Mouse (Mus musculus) kidney, postnatal 0 days (tissue): ENCODE measurements at regions not wholly inside any gene's neighbourhood (a gene's known extent, or its start where the extent isn't known, plus 50 kb on each side); places are given as distances from the start of the nearest gene placed in this dataset.

Experiments used
- ATAC-seq: fragments of 200-750 bp; cut with Nextera tagmentation; replicated peaks from 2 replicates; pipeline ENCODE4 v1.8.0; 2017; ENCODE audit warnings: low read depth, moderate number of reproducible peaks, moderate TSS enrichment, moderate library complexity; ENCODE audit not compliant: low FRiP score
- DNase-seq: peaks from one replicate; pipeline ENCODE4 v3.0.0-alpha.2; 2016; ENCODE audit warnings: low spot score
- H3K27ac ChIP-seq: fragments of 300-500 bp; sonication (generic); 2 replicates; pipeline ENCODE4 v1.5.1; 2014; ENCODE audit warnings: mild to moderate bottlenecking
- H3K27me3 ChIP-seq: fragments of 300-500 bp; sonication (generic); 2 replicates; pipeline ENCODE4 v1.6.1; 2014; ENCODE audit warnings: low read length, mixed read lengths; ENCODE audit not compliant: insufficient read depth
- H3K36me3 ChIP-seq: fragments of 300-500 bp; sonication (generic); 2 replicates; pipeline ENCODE4 v1.6.1; 2014; ENCODE audit warnings: low read length, mixed read lengths; ENCODE audit not compliant: insufficient read depth
- H3K4me1 ChIP-seq: fragments of 300-500 bp; sonication (generic); replicated peaks from 2 replicates; pipeline ENCODE4 v1.6.1; 2014; ENCODE audit warnings: antibody characterized with exemption, low read length, mixed read lengths; ENCODE audit not compliant: insufficient read depth
- H3K4me2 ChIP-seq: fragments of 300-500 bp; sonication (generic); 2 replicates; pipeline ENCODE4 v1.6.1; 2014; ENCODE audit warnings: mild to moderate bottlenecking, low read length, moderate library complexity, mixed read lengths
- H3K4me3 ChIP-seq: fragments of 300-500 bp; sonication (generic); replicated peaks from 2 replicates; pipeline ENCODE4 v1.5.1; 2014; ENCODE audit warnings: low read depth, low read length
- H3K9ac ChIP-seq: fragments of 300-500 bp; sonication (generic); 2 replicates; pipeline ENCODE4 v1.6.1; 2014; ENCODE audit warnings: low read depth, low read length
- H3K9me3 ChIP-seq: fragments of 300-500 bp; sonication (generic); replicated peaks from 2 replicates; pipeline ENCODE4 v1.6.1; 2016; ENCODE audit warnings: low read length, inconsistent platforms, mixed read lengths
- CTCF ChIP-seq: IDR thresholded peaks from 2 replicates; pipeline ENCODE4 v1.5.1; 2016; ENCODE audit warnings: antibody characterized with exemption, low read depth, mild to moderate bottlenecking, moderate library complexity
- WGBS: fragments of 180-500 bp; shearing (Covaris S2); extraction: QIAGEN DNeasy Blood & Tissue Kit; methylation state at CpG from one replicate; pipeline ENCODE4 v1.1.7; 2014; 5-methylcytosine and 5-hydroxymethylcytosine counted together

DNA sequence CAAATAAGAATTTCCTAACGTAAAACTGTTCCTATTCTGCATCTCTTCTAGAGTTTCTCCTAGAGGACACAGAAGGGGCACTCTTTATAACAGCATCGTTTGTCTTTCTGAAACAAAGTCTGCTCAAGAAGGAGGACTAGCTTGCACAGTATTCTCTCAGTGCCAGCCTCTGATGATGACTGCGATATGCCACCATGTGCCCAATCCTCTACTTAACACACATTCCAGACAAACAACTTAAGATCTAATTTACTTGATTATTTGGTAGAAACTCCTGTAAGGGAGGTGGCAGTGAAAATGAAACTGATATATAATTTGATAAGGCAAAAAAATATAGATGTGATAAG is 139.9 kb downstream of the Klf6 start:
- H3K36me3 ChIP-seq = no peaks in the 10 kb centered on the region
- no peak overlapping the region for H3K4me2 ChIP-seq
- H3K4me3 ChIP-seq = no peak overlapping the region
- WGBS = 50% methylated on average over 3 of the region's 3 CpGs
- no peaks in the 10 kb centered on the region for H3K27me3 ChIP-seq
- no peak for TF ChIP-seq CTCF
- H3K4me1 ChIP-seq = no peaks in the 10 kb centered on the region
- no peaks in the 10 kb centered on the region for H3K9me3 ChIP-seq
- no peak for ATAC-seq
- H3K9ac ChIP-seq = no peak overlapping the region
- no peak overlapping the region for H3K27ac ChIP-seq
- DNase-seq = no peak

DNA sequence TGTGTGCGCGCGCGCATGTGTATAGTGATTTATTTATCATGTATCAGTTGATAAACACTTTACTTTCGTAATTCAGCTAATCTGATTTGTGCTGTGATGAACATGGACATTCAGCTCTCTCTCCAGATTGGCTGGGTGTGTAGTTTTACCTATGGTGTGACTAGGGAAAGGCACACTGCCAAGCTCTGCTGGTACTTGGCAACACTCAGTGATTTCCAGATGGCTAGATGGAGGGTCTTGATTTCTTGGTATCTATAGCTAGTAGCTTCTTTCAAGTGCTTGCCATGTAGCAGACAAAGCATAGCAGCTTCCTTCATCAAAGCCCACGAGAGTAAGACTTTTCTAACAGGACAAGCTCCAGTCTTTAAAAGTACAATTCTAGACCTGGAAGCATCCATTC is 144.6 kb downstream of the Klf6 start:
- DNase-seq (no peak), ATAC-seq (no peak)
- H3K27me3 ChIP-seq = no peaks in the 10 kb centered on the region
- H3K27ac ChIP-seq = no peak overlapping the region
- WGBS = 94% methylated on average over 6 of the region's 6 CpGs
- no peaks in the 10 kb centered on the region for H3K36me3 ChIP-seq
- no peak overlapping the region for H3K4me2 ChIP-seq
- H3K9ac ChIP-seq = no peak overlapping the region
- H3K9me3 ChIP-seq = no peaks in the 10 kb centered on the region
- no peak for TF ChIP-seq CTCF
- no peaks in the 10 kb centered on the region for H3K4me1 ChIP-seq
- H3K4me3 ChIP-seq = no peak overlapping the region

DNA sequence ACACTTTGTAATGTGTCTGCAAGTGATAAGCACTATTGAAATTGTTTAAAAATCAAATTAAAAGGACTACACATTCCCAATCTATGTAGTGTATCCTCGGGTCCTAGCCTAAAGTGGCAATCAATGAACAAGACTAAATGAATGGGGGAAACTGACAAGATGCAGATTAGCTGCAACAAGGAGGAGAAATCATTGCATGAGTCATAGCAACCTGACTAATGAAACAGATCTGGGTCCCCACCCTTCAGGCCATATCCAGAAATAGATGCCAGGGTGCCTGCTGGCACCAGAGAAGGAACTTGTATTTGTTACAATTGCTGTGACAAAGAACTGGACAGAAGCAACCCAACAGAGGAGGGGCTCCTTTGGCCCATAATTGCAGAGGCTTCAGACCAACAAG is 148.4 kb downstream of the Klf6 start:
- H3K4me1 ChIP-seq = no peaks in the 10 kb centered on the region
- no peaks in the 10 kb centered on the region for H3K27me3 ChIP-seq
- DNase-seq (no peak), ATAC-seq (no peak)
- WGBS = 68% methylated on average over 1 of the region's 1 CpGs
- no peaks in the 10 kb centered on the region for H3K9me3 ChIP-seq
- H3K36me3 ChIP-seq = no peaks in the 10 kb centered on the region
- H3K4me3 ChIP-seq = no peak overlapping the region
- no peak overlapping the region for H3K9ac ChIP-seq
- H3K27ac ChIP-seq = no peak overlapping the region
- no peak overlapping the region for H3K4me2 ChIP-seq
- TF ChIP-seq CTCF = no peak

DNA sequence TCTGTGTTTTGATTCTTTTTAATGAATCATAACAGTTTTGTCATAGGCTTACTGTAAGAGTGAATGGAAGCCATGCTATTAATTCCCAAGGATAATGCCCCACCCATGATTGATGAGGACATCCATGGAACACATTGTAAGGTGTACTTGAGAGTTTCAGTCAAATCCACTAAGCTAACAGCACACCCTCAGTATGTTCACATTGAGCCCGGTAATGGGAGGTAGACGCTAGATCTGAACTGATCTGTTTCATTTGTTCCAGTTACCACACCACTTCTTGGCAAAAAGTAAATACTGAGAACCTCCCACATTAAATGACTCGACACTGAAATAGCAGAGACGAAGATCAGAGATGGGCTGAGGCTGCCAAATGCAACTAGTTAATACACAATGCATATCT is 165.9 kb downstream of the Klf6 start:
- Histone ChIP-seq H3K4me3 (no peak overlapping the region), H3K4me1 (no peaks in the 10 kb centered on the region), H3K9me3 (no peaks in the 10 kb centered on the region), H3K4me2 (no peak overlapping the region), H3K27me3 (no peaks in the 10 kb centered on the region), H3K36me3 (no peaks in the 10 kb centered on the region), H3K9ac (no peak overlapping the region), H3K27ac (no peak overlapping the region)
- no peak for TF ChIP-seq CTCF
- DNase-seq (no peak), ATAC-seq (no peak)
- 70% methylated on average over 4 of the region's 4 CpGs for WGBS

DNA sequence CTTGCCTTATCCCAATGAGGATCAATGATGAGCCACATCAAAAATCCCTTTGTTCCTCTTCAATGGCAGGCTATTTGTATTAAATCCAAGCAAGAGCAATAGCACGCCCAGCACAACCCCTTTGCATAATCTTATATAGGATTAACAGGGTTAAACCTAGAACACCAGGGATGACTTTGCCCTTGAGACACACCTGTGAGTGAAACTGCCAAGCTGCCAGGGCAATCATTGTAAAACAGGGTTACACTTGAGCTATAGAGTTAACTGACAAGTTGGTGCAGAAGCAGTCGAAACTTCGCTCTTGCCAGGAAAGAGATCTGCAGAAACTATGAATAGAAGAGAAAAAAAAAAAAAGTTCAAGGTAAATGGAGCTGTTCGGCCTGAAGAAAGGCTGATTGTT is 167.6 kb downstream of the Klf6 start:
- Histone ChIP-seq H3K4me2 (no peak overlapping the region), H3K27me3 (no peaks in the 10 kb centered on the region), H3K4me3 (no peak overlapping the region), H3K4me1 (no peaks in the 10 kb centered on the region), H3K9me3 (no peaks in the 10 kb centered on the region), H3K36me3 (no peaks in the 10 kb centered on the region), H3K27ac (no peak overlapping the region), H3K9ac (no peak overlapping the region)
- ATAC-seq (no peak), DNase-seq (no peak)
- 79% methylated on average over 4 of the region's 4 CpGs for WGBS
- no peak for TF ChIP-seq CTCF

DNA sequence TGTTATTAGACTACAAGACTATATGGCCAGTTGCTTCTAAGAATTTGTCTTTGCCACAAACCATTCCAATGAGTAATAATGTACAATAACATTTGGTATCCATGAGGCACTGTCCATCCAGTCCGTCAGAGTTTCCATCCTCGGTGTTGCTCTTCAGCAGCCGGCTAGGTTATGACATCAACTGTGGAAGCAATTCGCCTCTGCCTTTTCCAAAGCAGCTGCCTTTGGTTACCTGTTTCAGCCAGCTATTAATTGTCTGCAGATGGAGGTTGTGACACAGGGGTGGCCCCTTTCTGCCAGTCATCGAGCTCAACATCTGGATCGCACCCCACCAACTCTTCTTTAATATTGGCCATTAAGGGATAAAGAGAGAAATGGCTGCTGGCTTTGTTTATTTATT is 168.2 kb downstream of the Klf6 start:
- Histone ChIP-seq H3K27me3 (no peaks in the 10 kb centered on the region), H3K9ac (no peak overlapping the region), H3K36me3 (no peaks in the 10 kb centered on the region), H3K4me3 (no peak overlapping the region), H3K4me1 (no peaks in the 10 kb centered on the region), H3K27ac (no peak overlapping the region), H3K9me3 (no peaks in the 10 kb centered on the region), H3K4me2 (no peak overlapping the region)
- ATAC-seq (no peak), DNase-seq (no peak)
- no peak for TF ChIP-seq CTCF
- 80% methylated on average over 6 of the region's 6 CpGs for WGBS

DNA sequence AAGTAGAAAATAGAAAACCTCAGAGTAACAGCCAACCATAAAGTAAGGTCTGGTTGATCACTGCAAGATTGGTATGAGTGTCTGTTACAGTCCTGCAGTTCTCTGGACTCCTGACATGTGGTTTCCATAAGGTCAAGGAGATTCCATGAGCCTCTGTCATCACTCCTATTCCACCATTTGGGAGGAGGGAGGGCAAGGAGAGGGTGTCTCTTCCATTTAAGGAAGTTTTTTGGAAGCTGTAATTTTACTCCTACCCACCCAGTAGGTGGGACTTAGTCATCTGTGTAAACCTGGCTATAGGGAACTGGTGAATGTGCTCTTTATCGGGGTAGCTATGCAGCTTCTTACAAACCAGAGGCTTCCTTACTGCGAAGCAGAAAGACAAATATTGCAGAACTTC is 168.8 kb downstream of the Klf6 start:
- no peak for DNase-seq
- no peak overlapping the region for H3K4me3 ChIP-seq
- no peaks in the 10 kb centered on the region for H3K9me3 ChIP-seq
- no peaks in the 10 kb centered on the region for H3K4me1 ChIP-seq
- H3K27ac ChIP-seq = no peak overlapping the region
- H3K27me3 ChIP-seq = no peaks in the 10 kb centered on the region
- no peak overlapping the region for H3K9ac ChIP-seq
- no peak for TF ChIP-seq CTCF
- H3K36me3 ChIP-seq = no peaks in the 10 kb centered on the region
- no peak for ATAC-seq
- H3K4me2 ChIP-seq = no peak overlapping the region
- 95% methylated on average over 2 of the region's 2 CpGs for WGBS
